Mouse (Mus musculus) small intestine, adult 2 months (tissue): Measurements from ENCODE around the gene Fbxl20.

ENCODE experiments used
- CTCF ChIP-seq: fragments of 200-500 bp; IDR thresholded peaks from 2 replicates; pipeline ENCODE4 v1.5.1; 2012; ENCODE audit warnings: low read depth, mild to moderate bottlenecking, control low read depth, inconsistent platforms, low read length, moderate library complexity, mixed read lengths; ENCODE audit not compliant: insufficient replicate concordance, insufficient read length; ENCODE audit errors: extremely low read depth
- POLR2A ChIP-seq: fragments of 200-500 bp; IDR thresholded peaks from 2 replicates; pipeline ENCODE4 v1.6.1; 2012; ENCODE audit warnings: low read depth, mild to moderate bottlenecking, control low read depth, inconsistent platforms, low read length, moderate library complexity

GRCm38 (mm10) chr11:98060104-98060692, 90.0 kb downstream of the Fbxl20 start:
- no peak for TF ChIP-seq CTCF
- no peak for TF ChIP-seq POLR2A
